ENCODE assay signal across 8 mouse cellular contexts in the genomic region with DNA sequence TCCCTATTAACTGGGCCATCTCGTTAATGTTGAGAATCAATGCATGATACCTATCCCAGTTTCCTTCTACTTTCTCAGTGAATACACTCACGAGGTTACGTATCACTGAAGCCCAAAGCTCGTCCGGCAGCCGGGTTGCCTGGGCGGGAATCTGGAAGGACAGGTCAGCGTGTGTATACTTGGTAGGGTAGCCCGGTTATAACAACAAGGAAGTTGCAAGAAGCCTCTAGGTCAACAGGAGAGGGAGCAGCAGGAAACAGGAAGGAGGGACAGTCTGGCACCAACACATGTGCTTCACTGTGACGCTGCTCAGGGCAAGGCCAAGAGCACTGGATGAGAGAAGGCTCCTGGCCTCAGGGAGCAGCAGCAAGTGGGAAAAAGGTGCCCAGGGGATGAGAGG. TPM values are rescaled to one million over a fixed set of nuclear protein-coding genes. Genes with fewer than 3 reads are reported as not detected.
DNase-seq lines count a peak whose midpoint lies in the region; ATAC-seq and TF ChIP-seq lines count a peak whose summit lies in the region.

No protein-coding gene starts in this region.

- H3K27ac ChIP-seq in heart, embryonic 15.5 days, result peak overlapping the region; percentile 11; the same call in 1 of the 2 replicates
- no peak overlapping the region for H3K27ac ChIP-seq in liver, embryonic 14.5 days

- H3K9me3 ChIP-seq in heart, embryonic 15.5 days (replicated peaks), result no peaks in the 10 kb centered on the region
- no peaks in the 10 kb centered on the region for H3K9me3 ChIP-seq in liver, embryonic 14.5 days (ENCODE audit: control insufficient read depth, low read length)

- no peak overlapping the region for H3K9ac ChIP-seq in heart, embryonic 15.5 days
- no peak overlapping the region for H3K9ac ChIP-seq in liver, embryonic 14.5 days (replicated peaks)

- 51% methylated on average over 10 of the region's 10 CpGs for WGBS in heart, embryonic 15.5 days
- 35% methylated on average over 10 of the region's 10 CpGs for WGBS in liver, embryonic 14.5 days (ENCODE audit: insufficient replicate concordance)

- no peaks in the 10 kb centered on the region for H3K27me3 ChIP-seq in heart, embryonic 15.5 days
- no peaks in the 10 kb centered on the region for H3K27me3 ChIP-seq in liver, embryonic 14.5 days (ENCODE audit: control insufficient read depth, insufficient read depth, low read length)

- TF ChIP-seq EP300 in liver, embryonic 14.5 days (IDR thresholded peaks at IDR 0.05; ENCODE audit: low read depth), result no peak

- H3K4me2 ChIP-seq in heart, embryonic 15.5 days, result no peak overlapping the region
- H3K4me2 ChIP-seq in liver, embryonic 14.5 days (ENCODE audit: low read depth), result no peak overlapping the region

- H3K4me1 ChIP-seq in heart, embryonic 15.5 days (replicated peaks), result peaks cover 6% of the 10 kb centered on the region; the same call in 1 of the 2 replicates
- peaks cover 0 to 6% of the 10 kb centered on the region in 2 experiments; a peak in 1 of 4 replicates for H3K4me1 ChIP-seq in liver, embryonic 14.5 days (replicated peaks; ENCODE audit: control insufficient read depth in 2 of 2, insufficient read depth in 2 of 2, low read length in 1 of 2)

- DNase-seq in urinary bladder, postnatal 25 days (ENCODE audit: low spot score), result peak; percentile 18
- no peak for DNase-seq in urinary bladder, postnatal 10 days (ENCODE audit: low spot score)
- DNase-seq in liver, embryonic 14.5 days (ENCODE audit: low read depth in 3 of 3, low spot score in 3 of 3), result no peak
- DNase-seq in urinary bladder, postnatal 36 days (ENCODE audit: low spot score in 2 of 2), result peak; percentile 23 to 51
- no peak for DNase-seq in cerebellum, adult 18-20 months
- no peak for DNase-seq in thymus, postnatal 25 days
- DNase-seq in thymus, postnatal 10 days (ENCODE audit: low spot score in 2 of 2), result no peak

- ATAC-seq in heart, embryonic 15.5 days (replicated peaks; ENCODE audit: insufficient number of reproducible peaks, insufficient read depth, low FRiP score, low read depth), result peak; percentile 79; the same call in 1 of the 2 replicates
- ATAC-seq in liver, embryonic 14.5 days (ENCODE audit: insufficient read depth), result peak; percentile 52; the same call in 1 of the 2 replicates

- H3K4me3 ChIP-seq in heart, embryonic 15.5 days, result no peak overlapping the region
- no peak overlapping the region for H3K4me3 ChIP-seq in liver, embryonic 14.5 days (ENCODE audit: insufficient read depth in 1 of 2, low read depth in 2 of 2, low read length in 2 of 2)

- H3K36me3 ChIP-seq in heart, embryonic 15.5 days, result no peaks in the 10 kb centered on the region
- no peaks in the 10 kb centered on the region for H3K36me3 ChIP-seq in liver, embryonic 14.5 days (replicated peaks; ENCODE audit: control insufficient read depth, insufficient read depth, low read depth)

- no peak for TF ChIP-seq CTCF in liver, embryonic 14.5 days (IDR thresholded peaks at IDR 0.05; ENCODE audit: low read depth)

RNA-seq across cellular contexts. Expression of a gene that starts 7.9 kb away (rescaled TPM):
- 19.0 and 19.2 TPM in 2 replicates for polyA plus RNA-seq in heart, embryonic 15.5 days (2015; fragmentation: Nextera tagmentation; extraction: Ambion mirVana)
- 1.0 and 1.9 TPM in 2 replicates for polyA plus RNA-seq in liver, embryonic 14.5 days (2012; rRNA removed)
- polyA plus RNA-seq in liver, embryonic 14.5 days (2014; fragmentation: Nextera tagmentation; extraction: Ambion mirVana), result 5.0 and 5.5 TPM in 2 replicates

Comparison
In these comparisons a context has a peak if more than half of its experiments do, and no peak if none do; other contexts are left out.
1. DNase-seq: peak in urinary bladder, postnatal 25 days (single experiment) and urinary bladder, postnatal 36 days (2 of 2); none in urinary bladder, postnatal 10 days (single experiment), liver, embryonic 14.5 days (0 of 3), cerebellum, adult 18-20 months (0 of 2), thymus, postnatal 25 days (single experiment) and thymus, postnatal 10 days (0 of 2).